Mouse (Mus musculus) heart, postnatal 0 days (tissue): ENCODE results near the gene Rhbdl3.

Experiments
- CTCF ChIP-seq: IDR thresholded peaks from 2 replicates; pipeline ENCODE4 v1.5.1; 2016; ENCODE audit warnings: antibody characterized with exemption, control low read depth, low read depth
- EP300 ChIP-seq: IDR thresholded peaks from 2 replicates; pipeline ENCODE4 v1.6.1; 2016; ENCODE audit warnings: antibody characterized with exemption, low read depth

DNA sequence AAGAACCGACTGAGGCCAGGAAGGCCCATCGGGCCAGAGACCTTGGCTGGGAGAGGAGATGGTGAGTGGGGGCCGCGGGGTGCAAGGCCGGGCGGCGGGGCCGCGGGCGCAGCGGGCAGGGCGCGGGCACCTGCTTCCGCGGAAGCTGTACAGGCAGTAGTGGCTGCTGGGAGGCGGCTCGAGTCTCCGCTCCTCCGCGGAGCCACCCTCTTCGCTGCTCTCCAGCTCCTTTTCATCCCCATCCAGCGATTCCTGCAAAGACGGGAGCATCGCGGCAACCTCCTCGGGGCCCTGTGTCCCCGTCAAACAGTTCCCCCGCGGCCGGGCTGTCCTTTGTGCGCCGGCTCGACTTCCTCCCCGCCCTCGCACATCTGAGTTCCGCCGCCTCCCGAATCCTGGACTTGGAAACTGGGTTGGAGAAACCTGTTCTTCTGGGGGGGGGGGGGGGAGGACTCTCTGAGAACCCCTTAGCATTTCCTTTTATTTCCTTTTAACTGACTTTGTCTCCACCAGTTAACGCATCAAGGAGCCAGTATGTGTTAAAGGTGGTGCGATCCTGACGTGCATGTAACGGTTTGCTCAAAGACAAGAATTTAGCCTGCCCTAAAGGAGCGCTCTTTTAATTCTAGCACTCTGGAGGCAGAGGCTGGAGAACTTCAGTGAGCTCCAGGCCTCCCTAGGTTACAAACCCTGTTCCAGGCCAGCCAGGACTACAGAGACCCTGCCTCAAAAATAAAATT is 77.2 kb downstream of the Rhbdl3 start, which contains the start of gene 5730455P16Rik:
- no peak for TF ChIP-seq CTCF
- TF ChIP-seq EP300 = no peak
